Mouse (Mus musculus): ENCODE measurements around the gene Arhgef11. TPM values are rescaled to one million over a fixed set of nuclear protein-coding genes. Genes with fewer than 3 reads are reported as not detected.

The Arhgef11 gene
- total and polyA plus RNA-seq, 2 experiments from 2014 or later = 16.4 to 67.5 TPM

DNA sequence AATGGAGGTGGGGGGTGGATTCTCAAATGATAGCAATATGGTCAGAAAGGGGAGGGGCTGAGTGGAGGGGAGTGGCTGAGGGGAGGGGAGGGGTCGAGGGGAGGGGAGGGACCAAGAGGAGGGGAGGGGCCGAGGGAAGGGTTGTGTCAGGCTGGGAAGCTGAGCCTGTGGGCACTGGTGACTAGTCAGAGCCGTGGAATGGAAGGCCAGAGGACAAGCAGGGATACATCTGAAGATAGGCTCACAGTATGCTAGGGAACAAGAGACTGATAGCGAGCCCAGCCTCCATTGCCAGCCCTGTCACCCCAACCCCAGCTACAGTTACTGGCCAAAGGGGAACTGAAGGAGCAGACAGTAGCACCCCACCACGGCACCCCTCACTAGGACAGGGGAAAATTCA, 141.3 kb downstream of the Arhgef11 start:
- 44% methylated on average over 4 of the region's 5 CpGs for WGBS
- Histone ChIP-seq H3K27ac (ENCODE audit: low read depth, low read length) (no peak overlapping the region), H3K9me3 (ENCODE audit: low read length) (no peaks in the 10 kb centered on the region), H3K4me3 (ENCODE audit: low read depth, low read length) (no peak overlapping the region), H3K9ac (replicated peaks; ENCODE audit: low read length, poor library complexity, severe bottlenecking) (no peak overlapping the region), H3K4me2 (ENCODE audit: low read depth, low read length, poor library complexity, severe bottlenecking) (no peak overlapping the region), H3K36me3 (ENCODE audit: insufficient read depth, low read length) (no peaks in the 10 kb centered on the region), H3K27me3 (ENCODE audit: insufficient read depth, low read length) (peaks cover 7% of the 10 kb centered on the region; the same call in 1 of the 2 replicates), H3K4me1 (ENCODE audit: insufficient read depth, low read length) (no peaks in the 10 kb centered on the region)
- ATAC-seq (ENCODE audit: low FRiP score) (no peak), DNase-seq (ENCODE audit: low spot score) (no peak)
- no peak for TF ChIP-seq CTCF (IDR thresholded peaks at IDR 0.05)

DNA sequence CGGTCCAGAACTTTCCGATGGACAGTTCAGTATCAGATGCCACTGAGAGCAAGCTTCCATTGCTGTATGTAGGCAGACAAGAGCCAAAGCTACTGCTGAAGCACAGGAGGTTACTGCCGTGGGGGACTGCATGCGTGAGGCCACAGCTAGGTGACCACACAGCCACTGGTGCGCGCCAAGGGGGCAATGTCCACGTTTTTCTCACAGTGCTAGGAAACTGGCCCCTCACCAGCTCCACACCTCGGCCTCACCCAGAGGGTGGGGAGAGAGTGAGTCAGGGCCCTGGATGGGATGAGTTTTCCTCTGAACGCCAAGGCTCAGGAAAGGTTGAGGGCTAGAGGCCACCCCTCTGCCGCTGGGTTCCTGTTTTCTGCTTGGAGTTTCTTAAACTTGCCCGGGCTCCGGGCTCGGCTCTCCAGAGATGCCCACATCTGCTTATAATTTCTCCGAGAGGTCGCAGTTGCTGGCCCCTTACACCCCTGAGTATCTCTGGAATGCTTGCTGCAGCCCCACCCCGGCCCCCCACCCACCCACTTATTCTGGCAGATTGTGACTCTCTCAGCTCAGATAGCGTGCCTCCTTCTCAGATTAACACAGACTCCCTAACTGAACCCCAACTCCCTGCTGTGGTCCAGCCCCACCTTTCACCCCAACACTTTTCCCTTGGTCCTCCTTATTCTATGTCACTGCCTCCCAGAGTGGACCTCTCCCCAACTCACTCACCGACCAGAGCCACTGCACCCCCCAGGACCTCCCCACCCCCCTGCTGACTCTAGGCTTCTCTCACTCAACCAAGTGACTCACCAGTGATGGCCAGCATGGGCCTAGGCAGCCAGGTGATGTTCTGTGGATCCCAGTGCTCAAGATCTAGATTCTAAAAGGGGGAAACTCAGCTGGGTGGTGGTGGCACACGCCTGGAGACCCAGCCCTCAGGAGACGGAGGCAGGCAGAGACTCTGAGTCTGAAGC, 144.3 kb downstream of the Arhgef11 start:
- no peak overlapping the region for H3K27ac ChIP-seq (ENCODE audit: low read depth, low read length)
- no peaks in the 10 kb centered on the region for H3K4me1 ChIP-seq (ENCODE audit: insufficient read depth, low read length)
- H3K36me3 ChIP-seq (ENCODE audit: insufficient read depth, low read length) = no peaks in the 10 kb centered on the region
- H3K9ac ChIP-seq (replicated peaks; ENCODE audit: low read length, poor library complexity, severe bottlenecking) = no peak overlapping the region
- ATAC-seq (ENCODE audit: low FRiP score) = no peak
- H3K9me3 ChIP-seq (ENCODE audit: low read length) = no peaks in the 10 kb centered on the region
- H3K4me3 ChIP-seq (ENCODE audit: low read depth, low read length) = no peak overlapping the region
- TF ChIP-seq CTCF (IDR thresholded peaks at IDR 0.05) = no peak
- no peak for DNase-seq (ENCODE audit: low spot score)
- H3K27me3 ChIP-seq (ENCODE audit: insufficient read depth, low read length) = no peaks in the 10 kb centered on the region
- 78% methylated on average over 20 of the region's 20 CpGs for WGBS
- H3K4me2 ChIP-seq (ENCODE audit: low read depth, low read length, poor library complexity, severe bottlenecking) = no peak overlapping the region

DNA sequence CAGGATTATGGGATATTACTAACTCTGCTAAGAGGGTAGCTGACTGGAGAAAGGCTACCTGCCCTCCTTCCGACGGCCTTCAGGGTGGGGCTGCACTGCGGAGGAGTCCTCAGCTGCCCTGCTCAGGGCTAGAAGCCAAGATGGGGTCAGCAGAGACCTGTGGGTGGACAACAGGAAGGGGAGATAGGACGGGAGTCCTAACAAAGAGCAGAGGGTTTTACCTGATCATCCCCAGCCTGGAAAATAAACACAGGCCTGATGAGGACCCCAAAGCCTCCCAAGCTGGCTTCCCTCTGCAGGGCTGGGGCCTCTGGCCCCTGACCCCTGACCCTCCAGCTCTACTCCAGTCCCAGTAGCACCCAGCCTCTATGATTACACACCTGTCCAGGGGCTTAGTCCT, 145.8 kb downstream of the Arhgef11 start:
- no peak for TF ChIP-seq CTCF (IDR thresholded peaks at IDR 0.05)
- no peak overlapping the region for H3K9ac ChIP-seq (replicated peaks; ENCODE audit: low read length, poor library complexity, severe bottlenecking)
- H3K4me3 ChIP-seq (ENCODE audit: low read depth, low read length) = no peak overlapping the region
- no peaks in the 10 kb centered on the region for H3K27me3 ChIP-seq (ENCODE audit: insufficient read depth, low read length)
- H3K27ac ChIP-seq (ENCODE audit: low read depth, low read length) = no peak overlapping the region
- no peaks in the 10 kb centered on the region for H3K36me3 ChIP-seq (ENCODE audit: insufficient read depth, low read length)
- H3K9me3 ChIP-seq (ENCODE audit: low read length) = no peaks in the 10 kb centered on the region
- no peak for DNase-seq (ENCODE audit: low spot score)
- no peak overlapping the region for H3K4me2 ChIP-seq (ENCODE audit: low read depth, low read length, poor library complexity, severe bottlenecking)
- ATAC-seq (ENCODE audit: low FRiP score) = no peak
- H3K4me1 ChIP-seq (ENCODE audit: insufficient read depth, low read length) = no peaks in the 10 kb centered on the region
- 68% methylated on average over 4 of the region's 4 CpGs for WGBS

DNA sequence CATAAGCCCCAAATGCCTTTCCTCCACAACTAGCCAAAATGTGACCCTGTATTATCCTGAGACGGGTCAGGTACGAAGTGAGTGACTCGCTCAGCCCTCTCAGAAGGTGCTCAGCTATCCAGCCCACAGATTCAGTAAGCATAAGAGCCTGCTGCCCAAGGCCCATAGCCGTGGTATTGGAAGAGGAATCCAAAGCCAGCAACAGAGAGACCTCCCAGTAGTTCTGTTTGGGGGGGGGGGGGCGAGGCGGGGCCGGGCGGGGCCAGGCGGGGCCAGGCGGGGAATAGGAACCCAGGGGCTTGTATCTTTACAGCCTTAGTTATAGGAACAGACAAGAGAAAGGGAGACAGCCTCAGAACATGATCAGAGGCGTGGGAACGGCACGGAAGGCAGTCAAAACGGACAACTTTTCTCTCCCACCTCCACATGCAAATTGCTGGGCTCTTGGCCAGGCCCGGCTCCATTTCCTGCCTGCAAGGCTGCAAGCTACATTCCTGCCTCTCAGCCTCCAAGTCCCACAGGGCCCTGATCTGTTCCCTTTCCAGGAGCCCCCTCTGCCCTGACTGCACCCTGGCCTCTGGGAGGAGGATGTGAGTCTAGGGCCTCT, 146.4 kb downstream of the Arhgef11 start:
- H3K9ac ChIP-seq (replicated peaks; ENCODE audit: low read length, poor library complexity, severe bottlenecking) = no peak overlapping the region
- H3K4me2 ChIP-seq (ENCODE audit: low read depth, low read length, poor library complexity, severe bottlenecking) = peak overlapping the region; percentile 6; the same call in 1 of the 2 replicates
- H3K36me3 ChIP-seq (ENCODE audit: insufficient read depth, low read length) = no peaks in the 10 kb centered on the region
- H3K27me3 ChIP-seq (ENCODE audit: insufficient read depth, low read length) = peaks cover 1% of the 10 kb centered on the region
- H3K4me1 ChIP-seq (ENCODE audit: insufficient read depth, low read length) = no peaks in the 10 kb centered on the region
- no peak for TF ChIP-seq CTCF (IDR thresholded peaks at IDR 0.05)
- no peak for ATAC-seq (ENCODE audit: low FRiP score)
- H3K4me3 ChIP-seq (ENCODE audit: low read depth, low read length) = no peak overlapping the region
- 29% methylated on average over 15 of the region's 15 CpGs for WGBS
- DNase-seq (ENCODE audit: low spot score) = peak; percentile 41
- no peaks in the 10 kb centered on the region for H3K9me3 ChIP-seq (ENCODE audit: low read length)
- H3K27ac ChIP-seq (ENCODE audit: low read depth, low read length) = no peak overlapping the region

DNA sequence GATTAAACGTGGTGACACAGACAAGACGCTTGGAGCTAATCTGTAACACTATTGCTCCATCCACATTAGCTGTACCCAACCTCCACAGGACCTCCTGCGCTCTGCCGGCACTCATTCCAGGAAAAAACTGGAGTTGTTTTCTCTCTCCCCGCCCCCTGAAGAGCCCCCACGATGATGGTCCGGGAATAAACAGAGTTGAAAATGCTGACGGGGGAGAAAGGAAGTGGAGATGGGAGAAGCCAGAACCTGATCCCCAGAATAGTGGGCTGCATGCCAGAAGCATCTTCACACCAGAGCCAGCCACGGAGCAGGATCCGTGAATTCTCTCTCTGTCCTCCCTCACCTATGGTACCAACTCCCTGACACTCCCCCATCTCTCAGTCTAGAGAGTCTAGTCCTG, 147.1 kb downstream of the Arhgef11 start:
- TF ChIP-seq CTCF (IDR thresholded peaks at IDR 0.05) = no peak
- Histone ChIP-seq H3K4me1 (ENCODE audit: insufficient read depth, low read length) (no peaks in the 10 kb centered on the region), H3K9me3 (ENCODE audit: low read length) (no peaks in the 10 kb centered on the region), H3K4me2 (ENCODE audit: low read depth, low read length, poor library complexity, severe bottlenecking) (peak overlapping the region; percentile 15; the same call in 1 of the 2 replicates), H3K27ac (ENCODE audit: low read depth, low read length) (no peak overlapping the region), H3K36me3 (ENCODE audit: insufficient read depth, low read length) (no peaks in the 10 kb centered on the region), H3K9ac (replicated peaks; ENCODE audit: low read length, poor library complexity, severe bottlenecking) (no peak overlapping the region), H3K27me3 (ENCODE audit: insufficient read depth, low read length) (peaks cover 9% of the 10 kb centered on the region), H3K4me3 (ENCODE audit: low read depth, low read length) (no peak overlapping the region)
- no peak for DNase-seq (ENCODE audit: low spot score)
- no peak for ATAC-seq (ENCODE audit: low FRiP score)
- WGBS = 44% methylated on average over 10 of the region's 10 CpGs

DNA sequence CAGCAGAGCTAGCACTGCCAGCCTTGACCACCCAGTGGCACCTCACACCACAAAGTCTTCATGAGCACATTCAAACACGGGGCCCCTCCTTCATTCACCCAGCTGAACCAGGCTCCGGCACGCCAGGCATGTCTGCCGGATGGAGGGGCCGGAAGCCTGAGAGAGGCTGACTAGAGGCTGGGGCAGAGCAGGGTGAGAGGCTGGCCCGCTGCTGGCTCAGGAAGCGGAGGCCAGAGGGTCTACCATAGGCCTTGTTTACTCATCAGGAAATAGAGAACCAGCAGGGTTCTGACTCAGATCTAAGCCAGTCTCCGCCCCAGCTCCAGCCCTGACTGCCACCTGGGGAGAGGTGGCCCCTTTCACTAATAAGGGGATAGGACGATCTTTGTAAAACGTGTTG, 147.7 kb downstream of the Arhgef11 start:
- no peak overlapping the region for H3K9ac ChIP-seq (replicated peaks; ENCODE audit: low read length, poor library complexity, severe bottlenecking)
- 27% methylated on average over 10 of the region's 10 CpGs for WGBS
- H3K4me2 ChIP-seq (ENCODE audit: low read depth, low read length, poor library complexity, severe bottlenecking) = peak overlapping the region; percentile 15; the same call in 1 of the 2 replicates
- no peak overlapping the region for H3K27ac ChIP-seq (ENCODE audit: low read depth, low read length)
- H3K27me3 ChIP-seq (ENCODE audit: insufficient read depth, low read length) = peaks cover 13% of the 10 kb centered on the region
- H3K9me3 ChIP-seq (ENCODE audit: low read length) = no peaks in the 10 kb centered on the region
- DNase-seq (ENCODE audit: low spot score) (no peak), ATAC-seq (ENCODE audit: low FRiP score) (no peak)
- no peaks in the 10 kb centered on the region for H3K4me1 ChIP-seq (ENCODE audit: insufficient read depth, low read length)
- no peaks in the 10 kb centered on the region for H3K36me3 ChIP-seq (ENCODE audit: insufficient read depth, low read length)
- TF ChIP-seq CTCF (IDR thresholded peaks at IDR 0.05) = peak; percentile 12; the same call in 1 of the 2 replicates
- H3K4me3 ChIP-seq (ENCODE audit: low read depth, low read length) = no peak overlapping the region

Data from midbrain, postnatal 0 days (tissue).